Mouse (Mus musculus) myocyte (in vitro differentiated cells): ENCODE measurements at regions not wholly inside any gene's neighbourhood (a gene's known extent, or its start where the extent isn't known, plus 50 kb on each side); places are given as distances from the start of the nearest gene placed in this dataset.

Experiments
- CEBPB ChIP-seq: IDR thresholded peaks from 2 replicates; pipeline ENCODE4 v1.6.1; 2011; ENCODE audit warnings: mild to moderate bottlenecking, moderate library complexity; ENCODE audit not compliant: poor library complexity, insufficient read depth, severe bottlenecking
- E2F4 ChIP-seq: IDR thresholded peaks from one replicate; pipeline ENCODE4 v1.6.1; 2011; ENCODE audit warnings: mild to moderate bottlenecking, control low read depth, moderate library complexity; ENCODE audit not compliant: insufficient read depth
- MAX ChIP-seq: IDR thresholded peaks from one replicate; pipeline ENCODE4 v1.6.1; 2011; ENCODE audit warnings: low read depth, mild to moderate bottlenecking, control low read depth
- MYOG ChIP-seq, 3 experiments: IDR thresholded peaks; one replicate each; pipeline ENCODE4 v1.6.1; 2011; ENCODE audit warnings: control low read depth in 2 of 3, low read depth in 2 of 3, mild to moderate bottlenecking in 2 of 3; ENCODE audit not compliant: insufficient read length in 2 of 3, control insufficient read depth in 1 of 3, insufficient read depth in 1 of 3
- POLR2A ChIP-seq: IDR thresholded peaks from one replicate; pipeline ENCODE4 v1.6.1; 2011; ENCODE audit warnings: low read depth, mild to moderate bottlenecking, control low read depth, moderate library complexity; ENCODE audit not compliant: insufficient read length
- POLR2AphosphoS2 ChIP-seq: IDR thresholded peaks from one replicate; pipeline ENCODE4 v1.6.1; 2011; ENCODE audit warnings: low read depth, control low read depth; ENCODE audit not compliant: insufficient read length
- SRF ChIP-seq: IDR thresholded peaks from one replicate; pipeline ENCODE4 v1.6.1; 2011; ENCODE audit warnings: low read depth; ENCODE audit not compliant: control insufficient read depth, insufficient read length
- TCF12 ChIP-seq: IDR thresholded peaks from one replicate; pipeline ENCODE4 v1.6.1; 2011; ENCODE audit warnings: mild to moderate bottlenecking, control low read depth; ENCODE audit not compliant: poor library complexity, insufficient read depth, severe bottlenecking
- TCF3 ChIP-seq: IDR thresholded peaks from one replicate; pipeline ENCODE4 v1.6.1; 2011; ENCODE audit warnings: low read depth, control low read depth; ENCODE audit not compliant: insufficient read length
- USF1 ChIP-seq: IDR thresholded peaks from one replicate; pipeline ENCODE4 v1.6.1; 2011; ENCODE audit warnings: low read depth, mild to moderate bottlenecking, control low read depth, moderate library complexity

- TF ChIP-seq USF1, result no peak
- no peak for TF ChIP-seq SRF
- no peak for TF ChIP-seq POLR2A
- no peak for TF ChIP-seq MAX
- TF ChIP-seq CEBPB, result no peak
- no peak for TF ChIP-seq TCF12
- TF ChIP-seq TCF3, result no peak
- TF ChIP-seq MYOG (IDR thresholded peaks at IDR 0.05; ENCODE audit: control insufficient read depth in 1 of 3, insufficient read depth in 1 of 3, insufficient read length in 2 of 3, low read depth in 2 of 3), result no peak
- no peak for TF ChIP-seq POLR2AphosphoS2
- no peak for TF ChIP-seq E2F4
These were observed 263.8 kb downstream of the Gm49356 start for GRCm38 (mm10) chr15:59152786-59153388.
